Mouse (Mus musculus): ENCODE results near the gene Arhgef6.
A peak's percentile ranks its signal among the peaks of the same experiment; 100 is the strongest.

Arhgef6 gene

DNA sequence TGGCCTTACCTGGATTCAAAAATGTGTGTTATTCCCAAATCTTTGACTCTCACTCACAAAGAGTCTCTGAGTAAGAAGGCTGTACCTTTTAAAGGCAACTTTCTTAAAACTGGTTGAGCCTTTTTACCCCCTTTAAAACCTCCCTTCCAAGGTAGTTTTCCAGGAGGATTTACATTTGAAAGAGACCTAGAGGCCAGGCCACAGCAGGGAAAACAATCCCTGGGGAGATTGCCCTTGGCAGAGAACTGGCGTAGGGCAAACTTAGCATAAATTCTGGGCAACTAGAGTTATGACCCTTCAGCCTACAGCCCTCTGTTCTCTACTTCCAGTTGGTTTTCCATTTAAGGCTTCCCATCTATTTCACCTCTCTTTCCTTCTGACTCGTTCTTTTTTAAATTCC is 140.5 kb downstream of the Arhgef6 start:
- DNase-seq (ENCODE audit: low read depth, low spot score) = no peak

- DNase-seq (ENCODE audit: low read depth, low spot score) = peak; percentile 74
Measured at GRCm38 (mm10) chrX:57196319-57196718, 142.2 kb downstream of the Arhgef6 start.

GRCm38 (mm10) chrX:57189335-57189734 is 149.2 kb downstream of the Arhgef6 start:
- peak; percentile 43 for DNase-seq (ENCODE audit: low read depth, low spot score)

GRCm38 (mm10) chrX:57187301-57187700 is 151.2 kb downstream of the Arhgef6 start:
- DNase-seq (ENCODE audit: low read depth, low spot score) = peak; percentile 38

DNA sequence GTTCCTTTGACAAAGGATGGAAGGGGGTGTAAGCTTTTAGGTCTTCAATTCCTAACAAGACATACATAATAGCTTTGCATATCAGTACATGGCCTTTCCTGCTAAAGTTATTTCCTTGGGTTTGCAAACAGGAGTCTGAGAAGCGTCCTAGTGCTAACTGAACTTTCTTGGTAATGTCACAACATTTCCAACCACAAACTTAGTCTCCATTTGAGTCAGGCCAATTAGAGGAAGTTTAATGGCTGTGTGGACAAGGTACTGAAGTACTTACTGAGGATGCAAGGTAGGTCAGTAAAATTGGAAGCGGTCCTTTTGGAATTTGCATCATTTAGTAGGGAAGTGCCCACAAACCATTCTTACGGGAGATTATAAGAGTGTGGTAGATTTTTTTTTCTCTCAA is 155.2 kb downstream of the Arhgef6 start:
- DNase-seq (ENCODE audit: low read depth, low spot score) = no peak

DNA sequence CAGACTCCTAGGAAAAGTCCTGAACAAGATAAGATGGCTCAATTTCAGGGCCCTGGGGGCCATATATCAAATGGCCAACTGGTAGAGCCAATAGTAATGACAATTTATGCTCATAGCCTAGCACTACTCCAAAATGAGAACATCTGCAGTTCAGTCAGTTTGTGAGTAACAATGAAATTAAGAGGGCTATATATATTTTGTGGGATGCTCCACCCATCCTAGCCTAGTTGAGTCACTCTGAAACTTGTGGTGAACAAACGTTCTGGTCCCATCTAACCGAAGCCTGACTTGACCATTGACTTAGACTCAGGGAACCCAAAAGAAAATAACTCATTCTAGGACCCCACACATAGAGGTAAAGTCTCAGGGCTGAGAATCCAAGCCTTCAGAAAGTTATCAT is 156.1 kb downstream of the Arhgef6 start:
- DNase-seq (ENCODE audit: low read depth, low spot score) = no peak

Data from CD4-positive, CD25-positive, alpha-beta regulatory T cell, adult 2 months (primary cell).